Mouse (Mus musculus) forebrain, embryonic 12.5 days (tissue): ENCODE data around the gene Slc25a35. TPM values are rescaled to one million over a fixed set of nuclear protein-coding genes. Genes with fewer than 3 reads are reported as not detected.
"Not testable (repeated sequence)": the region's sequence is repeated elsewhere in the genome, so short reads cannot be mapped to it uniquely, and the experiment has no call there.

Experiments used
- ATAC-seq: fragments of 200-750 bp; cut with Nextera tagmentation; 2 replicates; pipeline ENCODE4 v1.8.0; 2017; ENCODE audit warnings: moderate TSS enrichment; ENCODE audit not compliant: low FRiP score
- H3K27ac ChIP-seq: fragments of 300-500 bp; sonication (generic); 2 replicates; pipeline ENCODE4 v1.5.1; 2016; ENCODE audit warnings: mild to moderate bottlenecking
- H3K27me3 ChIP-seq: fragments of 300-500 bp; sonication (generic); 2 replicates; pipeline ENCODE4 v1.6.1; 2016; ENCODE audit warnings: mild to moderate bottlenecking
- H3K36me3 ChIP-seq: fragments of 300-500 bp; sonication (generic); replicated peaks from 2 replicates; pipeline ENCODE4 v1.6.1; 2016; ENCODE audit warnings: mild to moderate bottlenecking
- H3K4me1 ChIP-seq: fragments of 300-500 bp; sonication (generic); 2 replicates; pipeline ENCODE4 v1.6.1; 2016
- H3K4me2 ChIP-seq: fragments of 300-500 bp; sonication (generic); 2 replicates; pipeline ENCODE4 v1.6.1; 2016; ENCODE audit warnings: mild to moderate bottlenecking, moderate library complexity
- H3K4me3 ChIP-seq: fragments of 300-500 bp; sonication (generic); replicated peaks from 2 replicates; pipeline ENCODE4 v1.5.1; 2016; ENCODE audit warnings: mild to moderate bottlenecking
- H3K9ac ChIP-seq: fragments of 300-500 bp; sonication (generic); 2 replicates; pipeline ENCODE4 v1.6.1; 2016; ENCODE audit warnings: mild to moderate bottlenecking
- H3K9me3 ChIP-seq: fragments of 300-500 bp; sonication (generic); 2 replicates; pipeline ENCODE4 v1.6.1; 2016
- WGBS: fragments of 180-500 bp; shearing (Covaris S2); methylation state at CpG from one replicate; pipeline ENCODE4 v1.1.7; 2016; 5-methylcytosine and 5-hydroxymethylcytosine counted together
- polyA plus RNA-seq: library from polyadenylated mRNA; unstranded; fragments of >200 nt; fragmentation: Nextera tagmentation; extraction: Ambion mirVana; gene quantifications from 2 replicates; pipeline ENCODE4 v1.2.1, GENCODE M21; 2016

Slc25a35 gene
- polyA plus RNA-seq, 1 experiment from 2014 or later, result 2.1 TPM

DNA sequence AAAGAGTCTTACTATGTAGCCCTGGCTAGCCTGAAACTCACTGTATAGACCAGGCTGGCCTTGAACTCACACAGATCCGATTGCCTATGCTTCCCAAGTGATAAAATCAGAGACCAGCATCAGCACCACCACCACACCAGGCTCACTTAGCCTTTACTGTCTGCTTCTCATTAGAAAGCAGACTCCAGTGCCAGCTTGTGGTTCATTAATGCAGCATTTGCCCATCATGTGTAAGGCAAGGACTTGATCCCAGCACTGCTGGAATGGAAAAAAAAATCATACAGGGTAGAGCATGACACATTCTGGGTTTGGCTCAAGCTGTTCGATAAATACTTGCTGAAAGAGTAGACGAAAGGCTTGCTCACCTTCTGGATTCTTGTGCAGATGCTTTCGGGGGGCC, 21.9 kb upstream of the Slc25a35 start:
- no peaks in the 10 kb centered on the region for H3K36me3 ChIP-seq
- no peak overlapping the region for H3K27ac ChIP-seq
- no peak overlapping the region for H3K4me2 ChIP-seq
- no peaks in the 10 kb centered on the region for H3K9me3 ChIP-seq
- WGBS, result 87% methylated on average over 4 of the region's 4 CpGs
- no peak overlapping the region for H3K9ac ChIP-seq
- H3K4me1 ChIP-seq, result no peaks in the 10 kb centered on the region; the same call in 1 of the 2 replicates
- no peak overlapping the region for H3K4me3 ChIP-seq
- peaks cover 25% of the 10 kb centered on the region for H3K27me3 ChIP-seq
- no peak for ATAC-seq

DNA sequence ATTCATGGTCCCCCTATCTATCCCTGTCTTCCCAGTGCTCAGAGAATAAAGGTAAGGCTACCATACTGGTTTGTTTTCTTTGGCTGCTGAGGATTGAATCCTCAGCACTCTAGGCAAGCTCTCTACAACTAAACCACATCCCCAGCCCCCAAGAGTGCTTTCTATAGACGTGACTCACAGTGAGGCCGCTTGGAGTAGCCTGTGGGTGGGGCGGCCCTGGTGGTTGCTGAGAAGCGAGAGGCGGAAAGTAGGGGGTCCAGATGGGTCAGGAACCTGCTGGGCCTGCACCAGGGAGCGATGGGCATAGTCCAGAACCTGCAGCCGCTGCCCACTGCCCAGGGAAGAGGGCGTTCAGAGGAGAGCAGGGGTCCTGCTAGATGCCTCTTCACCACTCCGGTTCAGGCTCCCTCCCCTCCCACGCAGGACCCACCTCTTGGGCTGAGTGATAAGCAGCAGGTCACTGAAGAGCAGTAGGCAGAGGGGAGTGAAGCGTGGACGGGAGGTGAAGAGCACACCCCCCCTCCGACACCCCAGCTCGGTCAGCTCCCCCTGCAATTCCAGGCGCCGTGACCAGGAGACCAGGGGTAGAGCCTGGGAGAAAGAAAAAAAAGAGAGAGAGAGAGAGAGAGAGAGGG, 21.0 kb upstream of the Slc25a35 start:
- Histone ChIP-seq H3K4me2 (peak overlapping the region; percentile 42), H3K9me3 (no peaks in the 10 kb centered on the region), H3K4me3 (peak overlapping the region; percentile 25), H3K9ac (peak overlapping the region; percentile 8; the same call in 1 of the 2 replicates), H3K27me3 (peaks cover 34% of the 10 kb centered on the region), H3K27ac (no peak overlapping the region), H3K4me1 (no peaks in the 10 kb centered on the region; the same call in 1 of the 2 replicates), H3K36me3 (no peaks in the 10 kb centered on the region)
- WGBS, result 7% methylated on average over 16 of the region's 16 CpGs
- no peak for ATAC-seq

DNA sequence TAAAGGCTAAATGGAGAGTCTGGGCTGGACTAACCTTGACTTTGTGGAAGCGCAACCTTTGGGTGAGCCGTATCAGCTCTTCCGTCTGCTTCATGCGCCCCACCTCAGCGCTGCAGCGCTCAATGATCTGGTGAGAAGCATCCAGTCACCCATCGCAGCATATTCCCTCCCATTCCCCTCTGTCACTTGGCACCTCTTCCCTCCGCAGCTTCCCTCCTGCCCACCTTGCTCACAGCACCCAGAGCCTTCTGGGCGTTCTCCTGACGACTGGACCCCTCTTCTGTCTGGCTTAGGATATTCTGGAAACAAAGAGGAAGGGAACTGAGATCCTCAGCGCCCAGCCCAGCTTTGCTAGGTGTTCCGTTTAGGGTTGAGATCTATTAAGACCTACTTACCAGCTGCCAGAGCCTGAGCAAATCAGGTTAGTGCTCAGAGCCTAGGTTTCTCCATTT, 20.4 kb upstream of the Slc25a35 start:
- Histone ChIP-seq H3K9ac (no peak overlapping the region), H3K27me3 (peaks cover 37% of the 10 kb centered on the region), H3K4me1 (no peaks in the 10 kb centered on the region; the same call in 1 of the 2 replicates), H3K4me2 (peak overlapping the region; percentile 42), H3K36me3 (no peaks in the 10 kb centered on the region), H3K9me3 (no peaks in the 10 kb centered on the region), H3K4me3 (peak overlapping the region; percentile 25), H3K27ac (no peak overlapping the region)
- 3% methylated on average over 12 of the region's 12 CpGs for WGBS
- 0 out of 2 replicates have a peak, but pooled peaks have one; percentile 30 for ATAC-seq

DNA sequence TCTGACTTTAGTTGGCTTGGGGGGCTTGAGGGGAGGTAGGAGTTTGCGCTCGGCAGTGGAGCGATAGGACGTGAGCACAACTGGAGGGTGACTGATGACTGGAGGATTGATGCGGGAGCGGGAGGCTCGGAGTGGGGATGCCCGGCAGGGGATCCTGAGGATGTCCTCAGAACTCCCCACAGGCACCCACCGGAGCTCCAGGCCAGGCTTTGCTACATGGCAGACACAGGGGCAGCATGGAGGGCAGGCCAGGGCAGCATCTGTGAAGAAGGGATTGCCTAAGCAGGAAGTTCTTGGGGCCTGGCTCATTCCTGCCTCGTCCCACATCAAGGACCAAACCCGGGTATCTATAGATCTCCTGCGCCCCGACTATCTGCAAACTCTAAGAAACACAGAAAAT, 14.0 kb upstream of the Slc25a35 start:
- no peak overlapping the region for H3K27ac ChIP-seq
- peaks cover 66% of the 10 kb centered on the region for H3K27me3 ChIP-seq
- H3K4me1 ChIP-seq, result peaks cover 21% of the 10 kb centered on the region
- 12% methylated on average over 13 of the region's 13 CpGs for WGBS
- peak overlapping the region; percentile 36 for H3K4me3 ChIP-seq
- no peaks in the 10 kb centered on the region for H3K9me3 ChIP-seq
- ATAC-seq, result no peak
- no peaks in the 10 kb centered on the region for H3K36me3 ChIP-seq
- H3K4me2 ChIP-seq, result peak overlapping the region; percentile 64
- H3K9ac ChIP-seq, result no peak overlapping the region

DNA sequence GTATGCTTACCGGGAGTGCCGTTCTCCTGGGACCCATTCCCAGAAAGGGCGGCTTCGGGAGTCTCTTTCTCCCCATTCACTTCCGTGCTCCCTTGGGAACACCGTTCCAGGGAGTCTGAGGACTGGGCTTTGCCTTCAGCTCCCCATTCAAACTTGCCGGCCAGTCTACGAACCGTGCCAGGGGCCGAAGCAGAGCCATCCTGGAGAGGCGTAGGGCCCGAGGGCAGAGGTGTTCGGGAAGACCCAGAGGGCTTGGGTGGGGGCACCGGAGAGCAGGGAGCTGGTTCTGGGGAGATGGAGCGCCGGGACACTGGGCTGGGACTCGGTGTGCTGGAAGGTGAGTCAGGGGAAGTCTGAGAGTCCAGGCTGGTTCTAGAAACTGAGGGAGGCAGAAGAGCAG, 13.5 kb upstream of the Slc25a35 start:
- Histone ChIP-seq H3K9me3 (no peaks in the 10 kb centered on the region), H3K27ac (no peak overlapping the region), H3K27me3 (peaks cover 66% of the 10 kb centered on the region), H3K4me1 (peaks cover 21% of the 10 kb centered on the region), H3K36me3 (no peaks in the 10 kb centered on the region), H3K9ac (peak overlapping the region; percentile 56), H3K4me2 (peak overlapping the region; percentile 64), H3K4me3 (peak overlapping the region; percentile 36)
- WGBS, result 1% methylated on average over 17 of the region's 17 CpGs
- no peak for ATAC-seq

DNA sequence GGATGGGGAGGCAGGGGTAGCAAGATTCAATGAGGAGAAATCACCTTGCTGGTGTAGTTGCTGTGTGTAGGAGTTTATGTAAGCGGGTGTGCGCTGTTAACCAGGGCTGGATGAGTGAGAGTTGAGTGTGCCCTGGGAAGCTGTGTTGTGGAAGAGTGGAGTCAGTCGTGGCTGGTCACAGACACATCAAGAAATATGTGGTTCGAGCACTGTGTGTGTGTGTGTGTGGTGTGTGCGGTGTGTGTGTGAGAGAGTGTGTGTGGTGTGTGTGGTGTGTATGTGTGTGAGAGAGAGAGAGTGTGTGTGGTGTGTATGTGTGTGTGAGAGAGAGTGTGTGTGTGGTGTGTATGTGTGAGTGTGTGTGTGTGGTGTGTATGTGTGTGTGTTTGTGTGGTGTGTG, 12.5 kb upstream of the Slc25a35 start:
- Histone ChIP-seq H3K4me2 (peak overlapping the region; percentile 64), H3K4me1 (peaks cover 21% of the 10 kb centered on the region), H3K9ac (0 out of 2 replicates have a peak overlapping the region, but pooled peaks have one; percentile 56), H3K4me3 (no peak overlapping the region), H3K27ac (no peak overlapping the region), H3K27me3 (peaks cover 63% of the 10 kb centered on the region), H3K36me3 (no peaks in the 10 kb centered on the region), H3K9me3 (no peaks in the 10 kb centered on the region)
- 58% methylated on average over 5 of the region's 5 CpGs for WGBS
- ATAC-seq, result no peak

DNA sequence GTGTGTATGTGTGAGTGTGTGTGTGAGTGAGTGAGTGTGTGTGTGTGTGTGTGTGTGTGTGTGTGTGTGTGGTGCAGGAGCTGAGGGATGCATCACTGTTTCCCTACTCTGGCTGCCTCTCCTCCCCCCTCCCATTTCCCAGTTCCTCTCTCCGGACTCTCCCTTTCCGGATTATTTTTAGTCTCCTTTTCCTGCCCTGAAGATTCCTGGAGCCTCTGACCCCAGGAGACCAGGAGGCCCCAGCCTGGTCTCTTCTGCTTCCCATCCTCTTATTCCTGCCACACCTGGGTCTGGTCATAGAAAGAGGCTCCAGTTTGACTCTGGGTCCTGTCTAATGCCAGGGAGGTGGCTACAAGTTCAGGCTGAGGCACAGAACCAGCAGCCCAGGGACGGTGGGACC, 11.8 kb upstream of the Slc25a35 start:
- Histone ChIP-seq H3K27me3 (peaks cover 62% of the 10 kb centered on the region), H3K4me3 (no peak overlapping the region), H3K4me1 (peaks cover 21% of the 10 kb centered on the region), H3K9ac (peak overlapping the region; percentile 13; the same call in 1 of the 2 replicates), H3K9me3 (no peaks in the 10 kb centered on the region), H3K27ac (no peak overlapping the region), H3K4me2 (no peak overlapping the region), H3K36me3 (no peaks in the 10 kb centered on the region)
- no peak for ATAC-seq
- WGBS, result 51% methylated on average over 3 of the region's 3 CpGs

DNA sequence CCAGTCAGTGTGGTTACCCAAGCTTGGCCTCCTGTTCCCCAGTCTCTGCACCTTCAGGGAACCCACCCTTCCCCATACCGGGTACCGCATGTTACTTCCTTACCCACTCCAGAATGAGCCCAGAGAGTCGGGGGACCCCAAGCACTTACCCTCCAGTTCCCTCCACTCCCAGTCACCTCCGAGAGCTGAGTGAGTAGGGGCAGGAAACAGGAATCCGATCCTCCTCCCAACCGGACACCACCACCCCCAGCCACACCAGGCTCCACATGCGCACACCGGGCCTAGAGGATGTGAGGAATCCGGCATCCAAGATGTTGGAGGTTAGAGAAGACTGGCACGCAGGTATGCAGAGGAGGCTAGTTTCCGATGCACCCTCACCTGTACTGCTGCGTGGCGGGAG, 11.2 kb upstream of the Slc25a35 start:
- Histone ChIP-seq H3K36me3 (no peaks in the 10 kb centered on the region), H3K4me3 (no peak overlapping the region), H3K27ac (no peak overlapping the region), H3K4me1 (peaks cover 21% of the 10 kb centered on the region), H3K27me3 (peaks cover 56% of the 10 kb centered on the region), H3K4me2 (no peak overlapping the region), H3K9ac (peak overlapping the region; percentile 13; the same call in 1 of the 2 replicates), H3K9me3 (no peaks in the 10 kb centered on the region)
- 30% methylated on average over 13 of the region's 13 CpGs for WGBS
- no peak for ATAC-seq

DNA sequence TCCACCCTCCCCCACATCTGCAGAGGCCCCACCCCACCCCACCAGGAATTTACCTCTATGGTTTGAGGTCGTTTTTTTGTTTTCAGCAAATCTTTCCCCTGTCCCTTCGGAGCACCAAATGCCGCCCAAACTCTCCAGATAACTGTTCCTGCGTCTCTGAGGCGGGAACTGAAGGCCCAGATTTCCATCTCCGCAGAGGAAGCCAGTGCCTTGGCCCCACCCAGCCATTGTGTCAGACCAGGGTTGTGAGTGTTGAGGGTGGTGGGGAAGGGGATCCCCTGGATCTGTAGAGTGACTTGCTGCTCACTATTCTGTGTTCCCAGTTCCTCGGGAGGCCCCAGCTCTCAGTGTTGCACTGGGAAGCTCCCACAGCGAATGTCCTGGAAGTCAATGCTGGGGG, 10.6 kb upstream of the Slc25a35 start, which contains the start of gene Arhgef15:
TSS of gene Arhgef15 (minus strand) at position 173 of the 400 bp plus-strand sequence.
- WGBS, result 34% methylated on average over 8 of the region's 8 CpGs
- Histone ChIP-seq H3K27me3 (peaks cover 51% of the 10 kb centered on the region), H3K9ac (peak within 1 kb of the TSS; percentile 13; the same call in 1 of the 2 replicates), H3K4me1 (peaks cover 21% of the 10 kb centered on the region), H3K4me3 (no peak within 1 kb of the TSS), H3K4me2 (no peak within 1 kb of the TSS), H3K27ac (no peak within 1 kb of the TSS), H3K36me3 (no peaks in the 10 kb centered on the region), H3K9me3 (no peaks in the 10 kb centered on the region)
- no peak for ATAC-seq

DNA sequence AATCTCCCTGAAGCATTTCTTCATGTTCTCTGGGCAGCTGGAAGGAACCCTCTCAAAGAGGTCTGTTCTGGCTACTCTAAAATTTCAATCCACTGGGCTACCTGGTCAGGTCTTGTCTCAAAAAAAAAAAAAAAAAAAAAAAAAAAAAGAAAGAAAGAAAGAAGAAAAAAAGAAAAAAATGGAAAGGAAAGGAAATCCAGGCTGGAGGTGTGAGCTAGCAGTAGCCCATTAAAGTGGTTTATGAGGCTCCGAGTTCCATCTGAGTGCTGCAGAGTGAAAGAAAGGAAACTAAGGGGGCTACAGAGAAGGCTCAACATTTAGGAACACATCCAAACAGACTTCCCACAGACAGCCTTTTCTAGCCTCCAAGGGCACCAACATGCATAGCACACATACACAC, 10.0 kb upstream of the Slc25a35 start:
- H3K4me2 ChIP-seq, result no peak overlapping the region
- H3K9me3 ChIP-seq, result no peaks in the 10 kb centered on the region
- H3K27ac ChIP-seq, result no peak overlapping the region
- no peak for ATAC-seq
- peaks cover 21% of the 10 kb centered on the region for H3K4me1 ChIP-seq
- 82% methylated on average over 1 of the region's 1 CpGs for WGBS
- peaks cover 47% of the 10 kb centered on the region for H3K27me3 ChIP-seq
- H3K36me3 ChIP-seq, result no peaks in the 10 kb centered on the region
- no peak overlapping the region for H3K9ac ChIP-seq
- H3K4me3 ChIP-seq, result no peak overlapping the region

DNA sequence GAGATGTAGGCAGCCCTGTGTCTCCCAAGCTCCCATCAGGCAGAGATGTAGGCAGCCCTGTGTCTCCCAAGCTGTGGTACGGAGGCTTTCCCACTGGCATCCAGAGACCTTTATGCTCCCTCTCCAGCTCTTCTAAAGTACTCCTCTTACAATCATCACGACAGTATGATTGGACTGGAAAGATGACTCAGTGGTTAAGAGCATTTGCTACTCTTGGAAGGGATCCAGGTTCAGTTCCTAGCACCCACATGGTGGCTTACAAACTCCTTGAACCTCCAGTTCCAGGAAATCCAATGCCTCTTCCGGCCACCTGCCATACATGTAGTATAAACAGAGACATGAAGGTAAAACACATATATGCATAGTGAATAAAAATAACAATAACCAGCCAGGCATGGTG, 6.3 kb upstream of the Slc25a35 start:
- no peak overlapping the region for H3K4me2 ChIP-seq
- H3K4me3 ChIP-seq, result no peak overlapping the region
- ATAC-seq, result no peak
- no peak overlapping the region for H3K9ac ChIP-seq
- no peaks in the 10 kb centered on the region for H3K36me3 ChIP-seq
- H3K9me3 ChIP-seq, result no peaks in the 10 kb centered on the region
- no peaks in the 10 kb centered on the region for H3K4me1 ChIP-seq
- no peak overlapping the region for H3K27ac ChIP-seq
- peaks cover 18% of the 10 kb centered on the region for H3K27me3 ChIP-seq
- 83% methylated on average over 3 of the region's 3 CpGs for WGBS

DNA sequence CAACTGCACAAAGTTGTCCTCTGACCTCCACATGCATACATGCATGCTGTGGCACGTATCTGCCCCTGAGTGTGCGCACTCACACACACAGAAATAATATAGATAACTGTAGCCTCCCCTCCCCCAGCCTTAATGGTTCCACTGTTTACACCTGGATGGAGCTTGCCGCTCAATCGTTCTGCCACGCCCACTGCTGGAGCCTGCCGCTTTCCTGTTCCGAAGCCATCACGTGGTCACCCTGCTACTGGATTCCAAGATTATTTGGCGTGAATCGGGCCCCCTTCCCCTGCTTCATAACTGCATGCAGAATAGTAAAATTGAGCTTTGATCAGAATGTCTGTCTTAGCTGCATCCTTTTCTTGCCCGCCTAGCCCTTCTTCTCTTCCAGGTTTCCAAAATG, 5.8 kb upstream of the Slc25a35 start:
- H3K9ac ChIP-seq, ATAC-seq, H3K36me3 ChIP-seq, H3K9me3 ChIP-seq, H3K4me2 ChIP-seq, H3K27ac ChIP-seq, H3K4me3 ChIP-seq, H3K4me1 ChIP-seq: not testable (repeated sequence)
- peaks cover 16% of the 10 kb centered on the region for H3K27me3 ChIP-seq
- 25% methylated on average over 11 of the region's 11 CpGs for WGBS

DNA sequence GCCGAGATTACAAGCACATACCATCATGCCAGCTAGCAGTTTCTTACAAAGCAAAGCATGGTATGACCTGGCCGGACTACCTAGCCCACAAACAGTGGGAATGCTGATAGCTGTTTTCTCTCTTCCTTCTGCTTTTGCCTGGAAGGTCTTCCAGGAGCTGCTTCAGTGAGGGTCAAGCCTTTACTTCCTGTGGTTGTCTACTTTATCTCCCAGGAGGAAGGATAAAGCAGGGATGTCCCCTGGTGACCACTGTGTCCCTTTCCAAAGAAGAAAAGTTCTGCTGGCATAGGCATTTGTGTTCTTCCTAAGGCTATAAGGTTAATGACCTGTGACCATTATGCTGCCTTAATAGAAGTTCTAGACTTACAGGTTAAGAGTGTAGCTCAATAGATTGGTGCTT, 4.5 kb upstream of the Slc25a35 start:
- Histone ChIP-seq H3K9me3 (no peaks in the 10 kb centered on the region), H3K27ac (no peak overlapping the region), H3K4me2 (no peak overlapping the region), H3K4me1 (peaks cover 10% of the 10 kb centered on the region), H3K4me3 (no peak overlapping the region), H3K9ac (no peak overlapping the region), H3K27me3 (peaks cover 11% of the 10 kb centered on the region), H3K36me3 (no peaks in the 10 kb centered on the region)
- 79% methylated on average over 2 of the region's 2 CpGs for WGBS
- ATAC-seq, result no peak
